Mouse (Mus musculus) ES-E14 (cell line): Measurements from ENCODE around the gene Map7d1. TPM values are rescaled to one million over a fixed set of nuclear protein-coding genes. Genes with fewer than 3 reads are reported as not detected.

Experiments used
- DNase-seq: peaks from one replicate; pipeline ENCODE4 v3.0.0-alpha.2; 2013; ENCODE audit warnings: low read depth, low spot score
- H3K27ac ChIP-seq: 2 replicates; pipeline ENCODE4 v1.5.1; 2012; ENCODE audit warnings: low read depth, mild to moderate bottlenecking, low read length, moderate library complexity, mixed read lengths; ENCODE audit not compliant: poor library complexity, insufficient read depth, severe bottlenecking
- H3K36me3 ChIP-seq: 2 replicates; pipeline ENCODE4 v1.6.1; 2012; ENCODE audit warnings: mild to moderate bottlenecking, low read length, moderate library complexity, mixed read lengths; ENCODE audit not compliant: control insufficient read depth, poor library complexity, insufficient read depth, severe bottlenecking
- H3K4me1 ChIP-seq, 2 experiments: fragments of 150-350 bp in 1 of 2; sonication (generic) in 1 of 2; 2 replicates each; pipeline ENCODE4 v1.6.1; 2012; ENCODE audit warnings: low read length in 2 of 2, mild to moderate bottlenecking in 1 of 2, mixed read lengths in 1 of 2; ENCODE audit not compliant: control insufficient read depth in 2 of 2, insufficient read depth in 2 of 2, poor library complexity in 1 of 2
- H3K4me3 ChIP-seq, 2 experiments: fragments of 150-350 bp in 1 of 2; sonication (generic) in 1 of 2; 2 replicates each; pipeline ENCODE4 v1.5.1; 2012; ENCODE audit warnings: low read length in 2 of 2, low read depth in 1 of 2, mild to moderate bottlenecking in 1 of 2, mixed read lengths in 1 of 2; ENCODE audit not compliant: insufficient read depth in 1 of 2, poor library complexity in 1 of 2, severe bottlenecking in 1 of 2
- H3K9ac ChIP-seq: 2 replicates; pipeline ENCODE4 v1.6.1; 2012; ENCODE audit warnings: low read depth, mild to moderate bottlenecking, low read length, mixed read lengths; ENCODE audit not compliant: poor library complexity, insufficient read depth, severe bottlenecking
- H3K9me3 ChIP-seq: fragments of 150-350 bp; sonication (generic); 2 replicates; pipeline ENCODE4 v1.6.1; 2012; ENCODE audit warnings: low read depth, mild to moderate bottlenecking, low read length; ENCODE audit not compliant: control insufficient read depth, insufficient read depth
- CHD2 ChIP-seq: IDR thresholded peaks from 2 replicates; pipeline ENCODE4 v1.6.1; 2014; ENCODE audit warnings: mild to moderate bottlenecking, low read depth, low read length, inconsistent platforms
- HCFC1 ChIP-seq: IDR thresholded peaks from 2 replicates; pipeline ENCODE4 v1.6.1; 2012; ENCODE audit warnings: low read length, inconsistent platforms, borderline replicate concordance; ENCODE audit not compliant: insufficient read depth
- MAFK ChIP-seq: IDR thresholded peaks from 2 replicates; pipeline ENCODE4 v1.6.1; 2014; ENCODE audit warnings: mild to moderate bottlenecking, low read depth, low read length, inconsistent platforms; ENCODE audit not compliant: insufficient read depth
- ZC3H11A ChIP-seq: IDR thresholded peaks from 2 replicates; pipeline ENCODE4 v1.6.1; 2012; ENCODE audit warnings: low read depth, mild to moderate bottlenecking, inconsistent platforms, low read length, borderline replicate concordance
- ZNF384 ChIP-seq: IDR thresholded peaks from 2 replicates; pipeline ENCODE4 v1.6.1; 2012; ENCODE audit warnings: low read depth, low read length, inconsistent platforms
- in situ Hi-C, 2 experiments: fragments of 600-800 bp; cut with MboI; formaldehyde crosslinking; loops; one replicate each; pipeline ENCODE4 v1.15.1; 2025; ENCODE audit warnings: low sequenced_read_pairs in 2 of 2, inconsistent platforms in 1 of 2; ENCODE audit not compliant: unreplicated experiment in 2 of 2
- total RNA-seq: library from RNA; depleted of rRNA; stranded (reverse); fragments of 300-350 nt; gene quantifications from 2 replicates; pipeline ENCODE4 v1.2.3, GENCODE M21; 2012

Gene Map7d1
- total RNA-seq, 1 experiment, result 27.1 TPM

DNA sequence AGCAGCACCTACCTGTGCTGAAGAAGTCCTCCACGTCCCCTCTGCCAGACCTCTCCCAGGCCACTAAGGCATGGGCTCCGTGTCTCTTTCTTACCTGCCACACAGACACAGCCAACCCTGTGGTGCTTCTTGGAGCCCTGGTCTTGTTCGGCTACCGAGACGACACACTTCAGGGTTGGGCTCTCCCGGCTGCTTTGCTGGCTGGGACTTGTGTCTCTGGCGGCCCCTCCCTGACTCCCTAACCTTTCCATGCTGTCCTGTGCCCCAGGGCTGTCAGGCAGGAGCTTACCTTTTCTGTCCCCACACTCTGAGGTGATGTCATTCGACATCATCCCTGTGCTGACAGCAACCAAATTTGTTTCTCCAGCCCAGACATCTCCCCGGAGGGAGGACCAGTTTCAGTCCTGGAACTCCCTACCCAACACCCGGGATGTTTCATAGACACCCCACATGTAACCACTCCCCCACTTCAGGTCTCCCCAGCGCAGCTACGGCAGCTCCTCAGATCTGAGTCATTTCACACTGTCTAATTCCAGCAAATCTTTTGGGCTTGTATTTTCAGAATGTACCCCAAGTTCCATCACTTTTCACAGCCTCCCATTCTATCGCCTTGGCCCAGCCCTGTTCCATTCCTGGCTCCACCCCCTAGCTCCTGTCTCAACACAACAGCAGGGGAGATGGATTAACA is 9.8 kb downstream of the Map7d1 start:
- no peak for DNase-seq
- Histone ChIP-seq H3K27ac (no peak overlapping the region), H3K4me3 (no peak overlapping the region), H3K9me3 (no peaks in the 10 kb centered on the region), H3K36me3 (peaks cover 13% of the 10 kb centered on the region; the same call in 1 of the 2 replicates), H3K4me1 (peaks cover 0 to 33% of the 10 kb centered on the region in 2 experiments; a peak in 3 of 4 replicates), H3K9ac (no peak overlapping the region)
- in situ Hi-C loops, result no loop called here
- no peak for TF ChIP-seq CHD2
- TF ChIP-seq HCFC1, result no peak
- no peak for TF ChIP-seq MAFK
- no peak for TF ChIP-seq ZNF384
- TF ChIP-seq ZC3H11A, result no peak

DNA sequence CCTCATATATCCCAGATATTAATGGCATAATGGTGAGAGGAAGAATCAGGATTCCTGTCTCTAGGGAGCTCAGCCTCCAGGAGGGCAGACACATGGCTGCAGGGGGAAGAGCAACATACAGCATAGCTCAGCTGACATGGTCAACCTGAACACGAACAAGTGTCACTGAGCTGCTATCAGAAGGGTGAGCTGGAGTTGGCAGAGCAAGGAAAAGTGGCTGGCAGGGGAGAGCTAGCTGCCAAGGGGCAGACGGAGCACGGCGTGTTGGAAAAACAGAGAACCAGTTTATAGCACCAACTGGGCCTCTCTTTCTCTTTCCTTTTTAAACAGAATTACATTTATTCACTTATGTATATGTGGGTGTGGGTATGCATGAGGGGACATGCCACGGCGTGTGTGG is 13.6 kb downstream of the Map7d1 start:
- H3K9me3 ChIP-seq, result no peaks in the 10 kb centered on the region
- no peak overlapping the region for H3K4me3 ChIP-seq
- H3K27ac ChIP-seq, result no peak overlapping the region
- H3K4me1 ChIP-seq, result peaks cover 0 to 25% of the 10 kb centered on the region in 2 experiments; a peak in 3 of 4 replicates
- TF ChIP-seq HCFC1, result no peak
- no peak for TF ChIP-seq MAFK
- DNase-seq, result no peak
- H3K9ac ChIP-seq, result no peak overlapping the region
- H3K36me3 ChIP-seq, result peaks cover 27% of the 10 kb centered on the region; the same call in 1 of the 2 replicates
- in situ Hi-C loops, result no loop called here

DNA sequence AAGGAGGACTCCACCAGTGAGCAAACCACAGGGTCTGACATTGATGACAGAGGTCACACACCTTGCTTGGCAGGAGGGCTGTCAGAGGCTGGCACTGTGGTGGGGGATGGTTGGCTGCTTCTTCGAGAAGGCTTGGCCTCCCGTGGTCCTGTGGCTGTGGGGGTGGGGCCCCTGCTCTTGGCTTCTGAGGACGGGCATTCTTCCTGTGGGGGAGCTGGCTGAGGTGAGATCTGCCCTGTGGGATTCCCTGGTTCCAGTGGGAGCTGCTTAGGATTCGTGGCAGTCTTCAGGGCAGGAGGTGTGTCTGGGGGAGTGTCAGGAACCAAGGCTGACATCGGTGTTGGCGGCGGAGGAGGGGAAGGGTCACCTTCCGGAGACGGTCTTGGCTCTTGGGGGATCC is 14.2 kb downstream of the Map7d1 start:
- in situ Hi-C loops, result no loop called here
- Histone ChIP-seq H3K4me3 (no peak overlapping the region), H3K9me3 (no peaks in the 10 kb centered on the region), H3K4me1 (peaks cover 0 to 23% of the 10 kb centered on the region in 2 experiments), H3K27ac (no peak overlapping the region; the same call in 1 of the 2 replicates), H3K9ac (no peak overlapping the region), H3K36me3 (peaks cover 27% of the 10 kb centered on the region; the same call in 1 of the 2 replicates)
- TF ChIP-seq ZNF384 (no peak), MAFK (no peak), HCFC1 (no peak), CHD2 (no peak), ZC3H11A (no peak)
- no peak for DNase-seq

DNA sequence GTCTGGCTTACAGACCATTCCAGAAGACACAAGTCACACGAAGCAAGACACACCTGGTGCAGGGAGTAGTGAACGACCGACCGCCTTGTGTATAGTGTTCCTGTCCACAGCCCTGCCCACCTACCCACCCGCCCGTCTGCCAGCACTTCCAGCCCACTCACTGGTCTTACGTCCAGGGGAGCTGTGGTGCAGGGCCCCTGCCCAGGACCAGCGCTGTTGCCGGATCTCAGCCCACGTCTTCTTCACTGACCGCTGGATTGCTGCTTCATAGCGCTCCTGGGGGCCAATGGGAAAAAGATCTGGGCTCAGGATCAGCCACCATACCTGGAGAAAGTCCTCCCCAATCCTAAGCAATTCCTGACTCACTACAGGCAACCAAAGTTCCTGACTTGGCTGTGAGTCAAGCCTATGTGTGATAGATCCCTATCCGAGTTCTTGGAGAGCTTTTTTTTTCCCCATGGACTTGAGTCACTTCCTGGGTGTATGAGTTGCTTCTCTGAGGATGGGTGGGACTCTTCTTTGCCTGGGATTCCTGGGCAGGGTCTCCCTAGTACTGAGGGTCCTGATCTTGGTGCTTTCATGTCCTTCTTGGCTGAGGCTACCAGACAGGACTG is 16.2 kb downstream of the Map7d1 start:
- peaks cover 32% of the 10 kb centered on the region; the same call in 1 of the 2 replicates for H3K36me3 ChIP-seq
- no peak overlapping the region for H3K4me3 ChIP-seq
- no peak overlapping the region for H3K9ac ChIP-seq
- no peak overlapping the region for H3K27ac ChIP-seq
- no peak for DNase-seq
- no peaks in the 10 kb centered on the region for H3K9me3 ChIP-seq
- peaks cover 0 to 20% of the 10 kb centered on the region in 2 experiments; a peak in 2 of 4 replicates for H3K4me1 ChIP-seq
- TF ChIP-seq HCFC1 (no peak), ZC3H11A (no peak), ZNF384 (no peak), CHD2 (no peak), MAFK (no peak)
- in situ Hi-C loops, result no loop called here
